Mouse (Mus musculus) liver, postnatal 0 days (tissue): ENCODE measurements around the gene Cwc22. TPM values are rescaled to one million over a fixed set of nuclear protein-coding genes. Genes with fewer than 3 reads are reported as not detected.

Experiments
- ATAC-seq: fragments of 200-750 bp; cut with Nextera tagmentation; 2 replicates; pipeline ENCODE4 v1.8.0; 2017; ENCODE audit warnings: mild to moderate bottlenecking, moderate library complexity
- DNase-seq: peaks from one replicate; pipeline ENCODE4 v3.0.0-alpha.2; 2016
- H3K27ac ChIP-seq: fragments of 300-500 bp; sonication (generic); 2 replicates; pipeline ENCODE4 v1.5.1; 2014; ENCODE audit warnings: antibody characterized with exemption, moderate library complexity, mild to moderate bottlenecking, low read depth
- H3K27me3 ChIP-seq: fragments of 300-500 bp; sonication (generic); 2 replicates; pipeline ENCODE4 v1.6.1; 2014; ENCODE audit warnings: low read length, control low read depth, mixed read lengths; ENCODE audit not compliant: insufficient read depth
- H3K36me3 ChIP-seq: fragments of 300-500 bp; sonication (generic); replicated peaks from 2 replicates; pipeline ENCODE4 v1.6.1; 2014; ENCODE audit warnings: mild to moderate bottlenecking, control low read depth, low read length, moderate library complexity, mixed read lengths; ENCODE audit not compliant: insufficient read depth
- H3K4me1 ChIP-seq: fragments of 300-500 bp; sonication (generic); 2 replicates; pipeline ENCODE4 v1.6.1; 2014; ENCODE audit warnings: antibody characterized with exemption, mild to moderate bottlenecking, control low read depth; ENCODE audit not compliant: insufficient read depth
- H3K4me2 ChIP-seq: fragments of 300-500 bp; sonication (generic); 2 replicates; pipeline ENCODE4 v1.6.1; 2014; ENCODE audit warnings: low read depth, mild to moderate bottlenecking, low read length, moderate library complexity, mixed read lengths
- H3K4me3 ChIP-seq: fragments of 300-500 bp; sonication (generic); 2 replicates; pipeline ENCODE4 v1.5.1; 2014; ENCODE audit warnings: low read depth, low read length
- H3K9ac ChIP-seq: fragments of 300-500 bp; sonication (generic); replicated peaks from 2 replicates; pipeline ENCODE4 v1.6.1; 2014; ENCODE audit warnings: mild to moderate bottlenecking, moderate library complexity
- H3K9me3 ChIP-seq: fragments of 300-500 bp; sonication (generic); 2 replicates; pipeline ENCODE4 v1.6.1; 2016; ENCODE audit warnings: mild to moderate bottlenecking, control low read depth, low read length, mixed read lengths
- CTCF ChIP-seq: sonication (generic); IDR thresholded peaks from 2 replicates; pipeline ENCODE4 v1.5.1; 2016; ENCODE audit warnings: antibody characterized with exemption, low read depth
- EP300 ChIP-seq: IDR thresholded peaks from 2 replicates; pipeline ENCODE4 v1.6.1; 2016; ENCODE audit warnings: antibody characterized with exemption, low read depth, mild to moderate bottlenecking
- WGBS: fragments of 180-500 bp; shearing (Covaris S2); extraction: QIAGEN DNeasy Blood & Tissue Kit; methylation state at CpG from one replicate; pipeline ENCODE4 v1.1.7; 2014; ENCODE audit not compliant: insufficient replicate concordance; 5-methylcytosine and 5-hydroxymethylcytosine counted together
- polyA plus RNA-seq: library from polyadenylated mRNA; unstranded; fragments of >200 nt; fragmentation: Nextera tagmentation; extraction: Ambion mirVana; gene quantifications from 2 replicates; pipeline ENCODE4 v1.2.1, GENCODE M21; 2015

The Cwc22 gene
- polyA plus RNA-seq, 1 experiment from 2014 or later, result 9.0 TPM

- DNase-seq, result no peak
- H3K27ac ChIP-seq, result no peak overlapping the region
- no peak for ATAC-seq
- no peak for TF ChIP-seq CTCF
- TF ChIP-seq EP300, result no peak
- no peak overlapping the region for H3K4me3 ChIP-seq
- no peak overlapping the region for H3K4me2 ChIP-seq
- H3K27me3 ChIP-seq, result no peaks in the 10 kb centered on the region
- H3K9me3 ChIP-seq, result 0 out of 2 replicates have a peak, but pooled peaks cover 4% of the 10 kb centered on the region
- H3K4me1 ChIP-seq, result no peaks in the 10 kb centered on the region
- no peaks in the 10 kb centered on the region for H3K36me3 ChIP-seq
- WGBS, result 64% methylated on average over 2 of the region's 2 CpGs
- no peak overlapping the region for H3K9ac ChIP-seq
Observed at GRCm38 (mm10) chr2:77985991-77986730, 40.0 kb upstream of the Cwc22 start.

- WGBS, result 69% methylated on average over 4 of the region's 4 CpGs
- Histone ChIP-seq H3K4me3 (no peak overlapping the region), H3K4me1 (no peaks in the 10 kb centered on the region), H3K36me3 (no peaks in the 10 kb centered on the region), H3K9ac (no peak overlapping the region), H3K4me2 (no peak overlapping the region), H3K27ac (no peak overlapping the region), H3K9me3 (0 out of 2 replicates have a peak, but pooled peaks cover 4% of the 10 kb centered on the region), H3K27me3 (no peaks in the 10 kb centered on the region)
- DNase-seq, result no peak
- no peak for ATAC-seq
- TF ChIP-seq CTCF, result no peak
- no peak for TF ChIP-seq EP300
Observed at GRCm38 (mm10) chr2:77984209-77984608, 38.0 kb upstream of the Cwc22 start.

GRCm38 (mm10) chr2:77981826-77982225, 35.7 kb upstream of the Cwc22 start:
- H3K27me3 ChIP-seq, result no peaks in the 10 kb centered on the region
- no peak overlapping the region for H3K4me2 ChIP-seq
- peaks cover 4% of the 10 kb centered on the region; the same call in 1 of the 2 replicates for H3K9me3 ChIP-seq
- DNase-seq (no peak), ATAC-seq (no peak)
- H3K36me3 ChIP-seq, result no peaks in the 10 kb centered on the region
- H3K4me1 ChIP-seq, result no peaks in the 10 kb centered on the region
- H3K9ac ChIP-seq, result no peak overlapping the region
- H3K4me3 ChIP-seq, result no peak overlapping the region
- 74% methylated on average over 4 of the region's 4 CpGs for WGBS
- TF ChIP-seq CTCF, result no peak
- TF ChIP-seq EP300, result no peak
- no peak overlapping the region for H3K27ac ChIP-seq

- no peak for DNase-seq
- Histone ChIP-seq H3K9ac (no peak overlapping the region), H3K27ac (no peak overlapping the region), H3K4me3 (no peak overlapping the region), H3K4me2 (no peak overlapping the region), H3K27me3 (no peaks in the 10 kb centered on the region), H3K4me1 (no peaks in the 10 kb centered on the region), H3K36me3 (no peaks in the 10 kb centered on the region), H3K9me3 (peaks cover 4% of the 10 kb centered on the region; the same call in 1 of the 2 replicates)
- TF ChIP-seq EP300 (no peak), CTCF (no peak)
- ATAC-seq, result no peak
- WGBS, result 81% methylated on average over 5 of the region's 5 CpGs
Observed at GRCm38 (mm10) chr2:77980696-77981095, 34.5 kb upstream of the Cwc22 start.

GRCm38 (mm10) chr2:77979519-77979918, 33.3 kb upstream of the Cwc22 start:
- Histone ChIP-seq H3K4me3 (no peak overlapping the region), H3K4me2 (no peak overlapping the region), H3K9me3 (peaks cover 4% of the 10 kb centered on the region; the same call in 1 of the 2 replicates), H3K27me3 (no peaks in the 10 kb centered on the region), H3K9ac (no peak overlapping the region), H3K4me1 (no peaks in the 10 kb centered on the region), H3K36me3 (no peaks in the 10 kb centered on the region), H3K27ac (no peak overlapping the region)
- TF ChIP-seq CTCF, result no peak
- TF ChIP-seq EP300, result no peak
- no peak for ATAC-seq
- DNase-seq, result no peak
- 87% methylated on average over 2 of the region's 2 CpGs for WGBS

- WGBS, result 80% methylated on average over 8 of the region's 8 CpGs
- Histone ChIP-seq H3K9ac (no peak overlapping the region), H3K27ac (no peak overlapping the region), H3K36me3 (no peaks in the 10 kb centered on the region), H3K4me1 (no peaks in the 10 kb centered on the region), H3K9me3 (peaks cover 4% of the 10 kb centered on the region; the same call in 1 of the 2 replicates), H3K4me3 (no peak overlapping the region), H3K27me3 (no peaks in the 10 kb centered on the region), H3K4me2 (no peak overlapping the region)
- ATAC-seq, result no peak
- TF ChIP-seq EP300, result no peak
- TF ChIP-seq CTCF, result no peak
- no peak for DNase-seq
Observed at GRCm38 (mm10) chr2:77979081-77979480, 32.9 kb upstream of the Cwc22 start.
